Mouse (Mus musculus): ENCODE measurements at regions not wholly inside any gene's neighbourhood (a gene's known extent, or its start where the extent isn't known, plus 50 kb on each side); places are given as distances from the start of the nearest gene placed in this dataset.

- ChIA-PET CTCF (no interaction called here), POLR2A (no interaction called here)
- ATAC-seq (no peak), DNase-seq (ENCODE audit: low read depth, low spot score) (no peak)
- TF ChIP-seq CTCF (IDR thresholded peaks at IDR 0.05): no peak
- in situ Hi-C loops (cut with MboI; ENCODE audit: low pct_unique_long_range_greater_than_20kb): no loop called here
- H3K27me3 ChIP-seq: no peaks in the 10 kb centered on the region
These were observed 108.1 kb downstream of the Gm10184 start for GRCm38 (mm10) chr17:89802148-89802547.

DNA sequence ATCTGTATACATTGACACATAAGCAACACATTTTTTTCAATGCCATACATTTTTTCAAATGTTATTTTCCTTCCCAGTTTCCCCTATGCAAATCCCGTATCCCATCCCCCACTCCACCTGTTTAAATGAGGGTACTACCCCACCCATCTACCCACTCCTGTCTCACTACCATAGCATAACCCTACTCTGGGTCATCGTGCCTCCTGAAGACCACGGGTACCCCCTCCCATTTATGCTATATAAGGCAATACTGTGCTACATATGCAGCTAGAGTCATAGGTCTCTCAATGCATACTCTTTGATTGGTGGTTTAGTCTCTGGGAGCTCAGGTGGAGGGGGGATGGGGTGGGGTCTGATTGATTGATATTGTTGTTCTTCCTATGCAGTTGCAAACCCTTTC, 132.7 kb downstream of the Gm10184 start:
- ATAC-seq (no peak), DNase-seq (ENCODE audit: low read depth, low spot score) (no peak)
- POLR2A ChIA-PET: no interaction called here
- no peaks in the 10 kb centered on the region for H3K27me3 ChIP-seq
- CTCF ChIA-PET: no interaction called here
- TF ChIP-seq CTCF (IDR thresholded peaks at IDR 0.05): no peak
- in situ Hi-C loops (cut with MboI; ENCODE audit: low pct_unique_long_range_greater_than_20kb): no loop called here

DNA sequence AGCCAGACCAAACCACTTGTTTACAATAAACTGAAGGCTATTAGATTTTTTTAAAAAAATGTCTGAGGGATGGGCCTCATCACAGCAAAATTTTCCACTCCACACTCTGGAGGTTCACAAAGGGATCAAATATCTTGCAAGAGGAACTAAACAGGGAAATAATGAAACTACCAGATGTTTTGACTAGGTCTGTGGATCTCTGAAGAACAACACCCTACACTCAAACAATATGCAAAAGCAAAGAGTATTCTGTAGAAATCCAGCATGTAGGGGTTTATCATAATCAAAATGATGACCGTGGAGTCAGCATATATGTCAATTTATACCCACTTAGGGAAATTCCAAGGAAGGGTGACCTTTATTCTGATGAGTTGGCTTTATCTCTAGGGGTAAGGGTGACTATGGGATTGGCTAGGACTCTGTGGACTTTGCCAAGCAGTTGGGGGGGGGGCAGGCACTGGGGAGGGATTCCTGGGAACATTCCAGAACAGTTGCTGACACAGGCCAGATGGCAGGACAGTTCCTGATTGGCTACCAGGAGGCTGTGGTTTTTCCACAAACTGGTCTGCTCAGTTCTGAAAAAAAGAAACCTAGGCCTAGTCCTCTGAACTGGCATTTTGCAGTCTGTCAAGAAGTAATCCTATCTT, 143.9 kb downstream of the Gm10184 start:
- ChIA-PET CTCF (no interaction called here), POLR2A (no interaction called here)
- in situ Hi-C loops (cut with MboI; ENCODE audit: low pct_unique_long_range_greater_than_20kb): no loop called here
- H3K27me3 ChIP-seq: no peaks in the 10 kb centered on the region
- ATAC-seq (no peak), DNase-seq (ENCODE audit: low read depth, low spot score) (no peak)
- no peak for TF ChIP-seq CTCF (IDR thresholded peaks at IDR 0.05)

GRCm38 (mm10) chr17:89737418-89737817, 172.8 kb downstream of the Gm10184 start:
- no peak for DNase-seq (ENCODE audit: low read depth, low spot score)
- no peaks in the 10 kb centered on the region for H3K27me3 ChIP-seq
- no peak for TF ChIP-seq CTCF (IDR thresholded peaks at IDR 0.05)
- no peak for ATAC-seq
- in situ Hi-C loops (cut with MboI; ENCODE audit: low pct_unique_long_range_greater_than_20kb): no loop called here
- ChIA-PET CTCF (no interaction called here), POLR2A (no interaction called here)

DNA sequence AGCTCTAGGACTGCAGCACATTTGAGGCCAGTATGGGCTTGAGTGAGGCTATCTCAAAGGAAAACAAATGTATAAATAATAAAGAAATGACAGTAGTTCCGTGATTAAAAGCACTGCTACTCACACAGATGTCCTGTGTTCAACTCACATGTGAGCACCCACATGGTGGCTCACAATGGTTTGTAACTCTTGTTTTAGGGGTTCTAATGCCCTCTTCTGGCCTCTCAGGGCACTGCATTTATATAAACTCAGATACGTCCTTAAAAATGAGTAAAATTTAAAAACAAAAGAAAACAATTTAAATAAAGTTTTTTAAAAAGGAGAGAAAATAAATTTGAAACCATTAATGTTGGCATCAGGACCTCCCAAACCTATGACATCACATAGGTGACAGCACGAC, 184.7 kb downstream of the Gm10184 start:
- in situ Hi-C loops (cut with MboI; ENCODE audit: low pct_unique_long_range_greater_than_20kb): no loop called here
- no peaks in the 10 kb centered on the region for H3K27me3 ChIP-seq
- ChIA-PET POLR2A (no interaction called here), CTCF (no interaction called here)
- ATAC-seq: no peak
- TF ChIP-seq CTCF (IDR thresholded peaks at IDR 0.05): no peak
- no peak for DNase-seq (ENCODE audit: low read depth, low spot score)

DNA sequence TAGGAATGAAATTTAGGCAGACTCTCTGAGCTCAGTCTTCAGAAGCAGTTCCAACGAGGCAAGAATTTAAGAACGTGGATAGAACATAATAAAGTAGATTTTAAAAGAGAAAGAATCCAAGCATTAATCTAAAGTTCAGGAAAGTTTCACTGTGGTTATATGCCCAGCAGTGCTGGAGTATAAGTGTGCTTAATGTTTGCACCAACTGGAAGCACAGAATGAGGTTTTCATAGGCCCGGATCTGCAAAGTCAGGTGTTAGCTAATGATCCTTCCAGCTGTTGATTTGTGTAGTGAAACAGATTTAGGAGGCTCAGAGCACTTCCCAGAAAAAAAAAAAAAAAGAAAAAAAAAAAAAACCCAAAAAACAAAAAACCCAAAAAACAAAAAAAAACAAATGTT, 228.5 kb downstream of the Gm10184 start:
- no peak for ATAC-seq
- TF ChIP-seq CTCF (IDR thresholded peaks at IDR 0.05): no peak
- no peaks in the 10 kb centered on the region for H3K27me3 ChIP-seq
- POLR2A ChIA-PET: no interaction called here
- DNase-seq (ENCODE audit: low read depth, low spot score): no peak
- CTCF ChIA-PET: no interaction called here
- in situ Hi-C loops (cut with MboI; ENCODE audit: low pct_unique_long_range_greater_than_20kb): no loop called here

DNA sequence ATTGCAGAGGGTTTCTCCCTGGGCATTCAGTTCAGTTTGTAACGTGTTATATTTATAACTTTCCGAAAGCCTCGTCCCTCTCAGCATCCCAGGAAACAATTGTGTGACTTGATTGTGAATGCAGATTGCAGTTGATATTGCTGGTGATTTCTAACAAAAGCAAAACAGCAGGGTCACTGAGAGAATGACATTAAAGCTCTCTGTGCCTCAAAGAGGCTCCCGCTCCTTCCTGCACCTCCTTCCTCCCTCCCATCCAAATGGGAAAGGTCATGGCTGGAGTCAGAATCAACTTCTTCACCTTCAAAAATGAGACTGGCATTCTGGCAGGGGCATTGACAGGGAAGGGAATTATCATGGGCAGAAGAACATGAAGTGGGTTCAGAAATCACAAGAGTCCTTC, 251.9 kb downstream of the Gm10184 start:
- ATAC-seq (no peak), DNase-seq (ENCODE audit: low read depth, low spot score) (no peak)
- H3K27me3 ChIP-seq: no peaks in the 10 kb centered on the region
- TF ChIP-seq CTCF (IDR thresholded peaks at IDR 0.05): no peak
- ChIA-PET CTCF (no interaction called here), POLR2A (no interaction called here)
- in situ Hi-C loops (cut with MboI; ENCODE audit: low pct_unique_long_range_greater_than_20kb): loop anchor here (10.0 kb wide), 1 partner anchor 846 kb away; no protein-coding TSS in a partner anchor

DNA sequence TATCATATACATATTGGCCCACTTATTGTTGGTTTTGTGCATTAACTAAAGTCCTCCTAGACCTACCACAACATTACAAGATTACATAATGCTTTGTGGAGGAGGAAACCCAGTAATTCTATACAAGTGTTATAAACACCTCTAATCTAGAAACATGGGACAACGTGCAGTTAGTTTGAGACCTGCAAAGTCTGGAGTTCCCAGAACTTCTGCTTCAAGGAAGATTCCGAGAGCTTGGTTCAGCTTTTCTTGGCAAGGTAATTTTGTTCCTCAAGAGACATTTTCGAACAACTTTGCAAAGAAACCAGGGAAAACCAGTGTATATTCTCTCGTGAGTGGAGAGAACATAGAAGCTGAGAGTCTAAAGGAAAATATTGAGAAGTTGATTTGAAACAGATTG, 254.0 kb downstream of the Gm10184 start:
- POLR2A ChIA-PET: no interaction called here
- in situ Hi-C loops (cut with MboI; ENCODE audit: low pct_unique_long_range_greater_than_20kb): loop anchor here (10.0 kb wide), 1 partner anchor 849 kb away; no protein-coding TSS in a partner anchor
- ATAC-seq (no peak), DNase-seq (ENCODE audit: low read depth, low spot score) (no peak)
- TF ChIP-seq CTCF (IDR thresholded peaks at IDR 0.05): no peak
- no peaks in the 10 kb centered on the region for H3K27me3 ChIP-seq
- CTCF ChIA-PET: no interaction called here

- DNase-seq (ENCODE audit: low read depth, low spot score) (no peak), ATAC-seq (peak; percentile 76)
- in situ Hi-C loops (cut with MboI; ENCODE audit: low pct_unique_long_range_greater_than_20kb): loop anchor here (5.0 to 10.0 kb wide), 2 partner anchors 483 to 851 kb away; no protein-coding TSS in a partner anchor
- no peaks in the 10 kb centered on the region for H3K27me3 ChIP-seq
- ChIA-PET CTCF (interaction anchor here (1.0 to 1.4 kb wide), 2 partner anchors 13 to 870 kb away, joined by 3 to 5 read pairs; no protein-coding TSS in a partner anchor), POLR2A (no interaction called here)
- peak; percentile 71 for TF ChIP-seq CTCF (IDR thresholded peaks at IDR 0.05)
These were observed 256.0 kb downstream of the Gm10184 start for GRCm38 (mm10) chr17:89654089-89654813.

DNA sequence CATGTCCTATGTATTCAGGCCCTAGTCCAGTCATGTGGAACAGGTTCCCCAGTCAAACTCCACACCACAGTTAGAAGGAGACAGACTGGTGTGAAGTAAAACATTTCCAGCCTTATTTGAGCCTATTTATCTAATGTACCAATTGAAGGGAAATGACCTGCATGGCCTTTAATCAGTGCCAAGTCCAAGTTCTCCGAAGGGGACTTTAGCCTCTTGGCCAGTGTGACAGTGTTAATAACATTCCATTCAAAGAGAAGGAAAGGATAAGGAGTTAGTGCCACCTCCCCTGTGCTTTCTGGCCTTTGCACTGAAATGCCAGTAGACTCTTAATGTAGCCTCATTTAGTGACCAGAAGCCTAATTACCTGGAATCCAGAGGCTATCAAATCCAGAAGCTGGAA, 264.2 kb downstream of the Gm10184 start:
- POLR2A ChIA-PET: no interaction called here
- DNase-seq (ENCODE audit: low read depth, low spot score): no peak
- TF ChIP-seq CTCF (IDR thresholded peaks at IDR 0.05): no peak
- no peaks in the 10 kb centered on the region for H3K27me3 ChIP-seq
- CTCF ChIA-PET: no interaction called here
- no peak for ATAC-seq
- in situ Hi-C loops (cut with MboI; ENCODE audit: low pct_unique_long_range_greater_than_20kb): no loop called here
